Mouse (Mus musculus): ENCODE data around the gene 4930519P11Rik.
A peak's percentile ranks its signal among the peaks of the same experiment; 100 is the strongest.

DNA sequence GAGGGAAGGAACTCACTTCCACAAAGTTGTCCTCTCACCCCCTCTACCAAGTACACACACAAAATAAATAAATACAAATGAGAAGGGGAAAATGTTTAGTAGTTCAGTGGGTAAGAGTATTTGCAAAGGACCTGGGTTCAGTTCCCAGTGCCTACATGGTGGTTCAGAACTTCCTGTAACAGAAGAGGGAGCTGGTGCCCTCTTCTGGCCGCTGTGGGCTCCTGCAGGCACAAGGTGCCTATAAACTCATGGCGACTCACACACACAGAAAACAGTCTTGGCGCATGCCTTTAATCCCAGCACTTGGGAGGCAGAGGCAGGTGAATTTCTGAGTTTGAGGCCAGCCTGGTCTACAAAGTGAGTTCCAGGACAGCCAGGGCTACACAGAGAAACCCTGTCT is 25.3 kb upstream of the 4930519P11Rik start:
- TF ChIP-seq CTCF (IDR thresholded peaks at IDR 0.05; ENCODE audit: low read depth) = peak; percentile 41
- TF ChIP-seq EP300 (IDR thresholded peaks at IDR 0.05; ENCODE audit: low read depth) = no peak
